Mouse (Mus musculus): ENCODE measurements around the gene Ss18l1. TPM values are rescaled to one million over a fixed set of nuclear protein-coding genes. Genes with fewer than 3 reads are reported as not detected.

Ss18l1 gene
- polyA plus RNA-seq, 1 experiment = 7.4 TPM

GRCm38 (mm10) chr2:180047980-180048635 is 5.8 kb downstream of the Ss18l1 start:
- WGBS = 90% methylated on average over 18 of the region's 18 CpGs
- Histone ChIP-seq H3K4me1 (ENCODE audit: control insufficient read depth, insufficient read depth, low read length) (peaks cover 5% of the 10 kb centered on the region), H3K4me3 (replicated peaks; ENCODE audit: extremely low read depth, low read depth, low read length) (no peak overlapping the region)
- no peak for TF ChIP-seq CTCF (IDR thresholded peaks at IDR 0.05; ENCODE audit: insufficient read depth, low read length)
- DNase-seq = no peak

- peaks cover 3% of the 10 kb centered on the region for H3K4me1 ChIP-seq (ENCODE audit: control insufficient read depth, insufficient read depth, low read length)
- H3K4me3 ChIP-seq (replicated peaks; ENCODE audit: extremely low read depth, low read depth, low read length) = no peak overlapping the region
- peak; percentile 81 for DNase-seq
- peak; percentile 87 for TF ChIP-seq CTCF (IDR thresholded peaks at IDR 0.05; ENCODE audit: insufficient read depth, low read length)
- no peak for TF ChIP-seq POLR2A (IDR thresholded peaks at IDR 0.05; ENCODE audit: borderline replicate concordance, extremely low read depth, low read depth, low read length)
- WGBS = 20% methylated on average over 5 of the region's 5 CpGs
Measured at GRCm38 (mm10) chr2:180050986-180051385, 8.7 kb downstream of the Ss18l1 start.

GRCm38 (mm10) chr2:180051986-180052733 is 9.9 kb downstream of the Ss18l1 start:
- 91% methylated on average over 14 of the region's 14 CpGs for WGBS
- no peak for DNase-seq
- TF ChIP-seq CTCF (IDR thresholded peaks at IDR 0.05; ENCODE audit: insufficient read depth, low read length) (peak; percentile 43; the same call in 1 of the 2 replicates), POLR2A (IDR thresholded peaks at IDR 0.05; ENCODE audit: borderline replicate concordance, extremely low read depth, low read depth, low read length) (no peak)
- H3K4me3 ChIP-seq (replicated peaks; ENCODE audit: extremely low read depth, low read depth, low read length) = no peak overlapping the region
- H3K4me1 ChIP-seq (ENCODE audit: control insufficient read depth, insufficient read depth, low read length) = peaks cover 3% of the 10 kb centered on the region

GRCm38 (mm10) chr2:180053001-180053400 is 10.7 kb downstream of the Ss18l1 start:
- Histone ChIP-seq H3K4me3 (replicated peaks; ENCODE audit: extremely low read depth, low read depth, low read length) (no peak overlapping the region), H3K4me1 (ENCODE audit: control insufficient read depth, insufficient read depth, low read length) (peaks cover 3% of the 10 kb centered on the region)
- no peak for DNase-seq
- TF ChIP-seq POLR2A (IDR thresholded peaks at IDR 0.05; ENCODE audit: borderline replicate concordance, extremely low read depth, low read depth, low read length) (no peak), CTCF (IDR thresholded peaks at IDR 0.05; ENCODE audit: insufficient read depth, low read length) (no peak)
- WGBS = 96% methylated on average over 9 of the region's 9 CpGs

- TF ChIP-seq POLR2A (IDR thresholded peaks at IDR 0.05; ENCODE audit: borderline replicate concordance, extremely low read depth, low read depth, low read length) (no peak), CTCF (IDR thresholded peaks at IDR 0.05; ENCODE audit: insufficient read depth, low read length) (no peak)
- DNase-seq = no peak
- Histone ChIP-seq H3K4me1 (ENCODE audit: control insufficient read depth, insufficient read depth, low read length) (no peaks in the 10 kb centered on the region), H3K4me3 (replicated peaks; ENCODE audit: extremely low read depth, low read depth, low read length) (no peak overlapping the region)
- WGBS = 88% methylated on average over 11 of the region's 11 CpGs
Measured at GRCm38 (mm10) chr2:180063338-180064131, 21.2 kb downstream of the Ss18l1 start.

- 30% methylated on average over 20 of the region's 20 CpGs for WGBS
- no peak for TF ChIP-seq CTCF (IDR thresholded peaks at IDR 0.05; ENCODE audit: insufficient read depth, low read length)
- DNase-seq = no peak
- Histone ChIP-seq H3K4me1 (ENCODE audit: control insufficient read depth, insufficient read depth, low read length) (peaks cover 8% of the 10 kb centered on the region), H3K4me3 (replicated peaks; ENCODE audit: extremely low read depth, low read depth, low read length) (peak overlapping the region; percentile 91)
Measured at GRCm38 (mm10) chr2:180069770-180070480, 27.6 kb downstream of the Ss18l1 start.

- Histone ChIP-seq H3K4me1 (ENCODE audit: control insufficient read depth, insufficient read depth, low read length) (peaks cover 8% of the 10 kb centered on the region), H3K4me3 (replicated peaks; ENCODE audit: extremely low read depth, low read depth, low read length) (peak within 1 kb of the TSS; percentile 91)
- WGBS = 4% methylated on average over 58 of the region's 58 CpGs
- TF ChIP-seq POLR2A (IDR thresholded peaks at IDR 0.05; ENCODE audit: borderline replicate concordance, extremely low read depth, low read depth, low read length) (peak; percentile 86), CTCF (IDR thresholded peaks at IDR 0.05; ENCODE audit: insufficient read depth, low read length) (no peak)
- DNase-seq = peak; percentile 97
Measured at GRCm38 (mm10) chr2:180070481-180071453, 28.5 kb downstream of the Ss18l1 start, which contains the start of gene Mtg2. TSS of gene Mtg2 (plus strand) at chr2:180070588.

GRCm38 (mm10) chr2:180071671-180072070 is 29.4 kb downstream of the Ss18l1 start:
- Histone ChIP-seq H3K4me1 (ENCODE audit: control insufficient read depth, insufficient read depth, low read length) (peaks cover 8% of the 10 kb centered on the region), H3K4me3 (replicated peaks; ENCODE audit: extremely low read depth, low read depth, low read length) (no peak overlapping the region)
- WGBS = 89% methylated on average over 2 of the region's 2 CpGs
- no peak for DNase-seq
- TF ChIP-seq CTCF (IDR thresholded peaks at IDR 0.05; ENCODE audit: insufficient read depth, low read length) (no peak), POLR2A (IDR thresholded peaks at IDR 0.05; ENCODE audit: borderline replicate concordance, extremely low read depth, low read depth, low read length) (no peak)
